ENCODE assay signal across 24 mouse cellular contexts in genomic region chr11:57042057-57042456, GRCm38 (mm10).
"Had no signal": no experiment of that assay in that cellular context is flagged by ENCODE, and none has a peak within 500 bp of the region (broad histone marks: within the 10 kb centered on the region; RNA-seq: fewer than 3 reads in every experiment).

No protein-coding gene starts in this region.

- H3K27ac ChIP-seq: heart, adult 2 months; heart, embryonic 13.5 days; heart, embryonic 15.5 days; hindbrain, embryonic 10.5 days; hindbrain, embryonic 12.5 days; hindbrain, embryonic 14.5 days; intestine, embryonic 15.5 days; limb, embryonic 10.5 days; limb, embryonic 12.5 days; liver, embryonic 13.5 days; liver, embryonic 15.5 days had no signal

- H3K4me3 ChIP-seq: heart, adult 2 months; heart, embryonic 13.5 days; heart, embryonic 15.5 days; hindbrain, embryonic 10.5 days; hindbrain, embryonic 12.5 days; intestine, embryonic 15.5 days; limb, embryonic 10.5 days; limb, embryonic 12.5 days; liver, embryonic 13.5 days; liver, embryonic 15.5 days had no signal

- DNase-seq: forebrain, postnatal 0 days; gastrocnemius, postnatal 14 days; gastrocnemius, postnatal 36 days; heart, adult 11 months; heart, adult 2 months; heart, postnatal 14 days; heart, postnatal 36 days; kidney, adult 18-20 months; kidney, adult 8-10 months; kidney, postnatal 10 days; kidney, postnatal 25 days; kidney, postnatal 4 days; liver; liver, embryonic 13.5 days; liver, postnatal 0 days had no signal
